Mouse (Mus musculus): ENCODE results near the gene Cmklr1.

Gene Cmklr1

GRCm38 (mm10) chr5:113650035-113650865 is at the start of gene Cmklr1:
Gene Cmklr1, minus strand, starts transcription at chr5:113650426.
- DNase-seq = peak; percentile 63 to 88

GRCm38 (mm10) chr5:113694415-113694814 is 44.2 kb upstream of the Cmklr1 start:
- DNase-seq = no peak

- no peak for DNase-seq
Measured at GRCm38 (mm10) chr5:113694000-113694399, 43.8 kb upstream of the Cmklr1 start.

- no peak for DNase-seq
Measured at GRCm38 (mm10) chr5:113693196-113693755, 43.0 kb upstream of the Cmklr1 start.

- no peak for DNase-seq
Measured at GRCm38 (mm10) chr5:113690866-113691265, 40.6 kb upstream of the Cmklr1 start.

GRCm38 (mm10) chr5:113690069-113690548 is 39.9 kb upstream of the Cmklr1 start:
- no peak for DNase-seq

- DNase-seq = no peak
Measured at GRCm38 (mm10) chr5:113687514-113687913, 37.3 kb upstream of the Cmklr1 start.

GRCm38 (mm10) chr5:113685471-113685870 is 35.2 kb upstream of the Cmklr1 start:
- DNase-seq = no peak

GRCm38 (mm10) chr5:113683246-113683645 is 33.0 kb upstream of the Cmklr1 start:
- DNase-seq = no peak

- DNase-seq = no peak
Measured at GRCm38 (mm10) chr5:113682472-113682871, 32.2 kb upstream of the Cmklr1 start.

GRCm38 (mm10) chr5:113681219-113681618 is 31.0 kb upstream of the Cmklr1 start:
- peak in 1 of 2 experiments; percentile 55 for DNase-seq

- DNase-seq = no peak
Measured at GRCm38 (mm10) chr5:113679509-113679908, 29.3 kb upstream of the Cmklr1 start.

GRCm38 (mm10) chr5:113678743-113679452 is 28.7 kb upstream of the Cmklr1 start:
- no peak for DNase-seq

- no peak for DNase-seq
Measured at GRCm38 (mm10) chr5:113677541-113677940, 27.3 kb upstream of the Cmklr1 start.

GRCm38 (mm10) chr5:113674851-113675250 is 24.6 kb upstream of the Cmklr1 start:
- DNase-seq = peak in 1 of 2 experiments; percentile 33

- peak; percentile 51 to 63 for DNase-seq
Measured at GRCm38 (mm10) chr5:113672456-113672855, 22.2 kb upstream of the Cmklr1 start.

- no peak for DNase-seq
Measured at GRCm38 (mm10) chr5:113670597-113670996, 20.4 kb upstream of the Cmklr1 start.

- DNase-seq = no peak
Measured at GRCm38 (mm10) chr5:113670110-113670509, 19.9 kb upstream of the Cmklr1 start.

- no peak for DNase-seq
Measured at GRCm38 (mm10) chr5:113664629-113665195, 14.5 kb upstream of the Cmklr1 start.

- no peak for DNase-seq
Measured at GRCm38 (mm10) chr5:113664127-113664526, 13.9 kb upstream of the Cmklr1 start.

- peak in 1 of 2 experiments; percentile 75 for DNase-seq
Measured at GRCm38 (mm10) chr5:113660872-113661271, 10.6 kb upstream of the Cmklr1 start.

GRCm38 (mm10) chr5:113654821-113655220 is 4.6 kb upstream of the Cmklr1 start:
- DNase-seq = no peak

- no peak for DNase-seq
Measured at GRCm38 (mm10) chr5:113654206-113654605, 4.0 kb upstream of the Cmklr1 start.

All from lung, postnatal 4 days (tissue).